Comparison of ENCODE assay signal across 8 mouse cellular contexts in genomic region chr15:79328058-79328938, GRCm38 (mm10). TPM values are rescaled to one million over a fixed set of nuclear protein-coding genes. Genes with fewer than 3 reads are reported as not detected.
DNase-seq lines count a peak whose midpoint lies in the region; ATAC-seq lines count a peak whose summit lies in the region.

Gene Pla2g6 (minus strand): TSS chr15:79328390.

- peak within 1 kb of the TSS; percentile 86 for H3K27ac ChIP-seq in hindbrain, embryonic 16.5 days (ENCODE audit: low read depth, low read length)
- H3K27ac ChIP-seq in macrophage = peak within 1 kb of the TSS; percentile 78

- peak within 1 kb of the TSS; percentile 66 for H3K9ac ChIP-seq in hindbrain, embryonic 16.5 days (ENCODE audit: low read depth, low read length)

- H3K36me3 ChIP-seq in hindbrain, embryonic 16.5 days (ENCODE audit: control insufficient read depth, insufficient read depth, low read length) = no peaks in the 10 kb centered on the region
- H3K36me3 ChIP-seq in macrophage (ENCODE audit: inconsistent target) = no peaks in the 10 kb centered on the region

- peak; percentile 96 for DNase-seq in WW6 (ENCODE audit: low read depth, low spot score)
- peak; percentile 94 to 97 for DNase-seq in cerebellum, postnatal 4 days (ENCODE audit: low spot score in 2 of 2)
- DNase-seq in gastrocnemius, adult 18-20 months (ENCODE audit: low spot score) = peak; percentile 99
- DNase-seq in left cerebral cortex, adult 18-20 months (ENCODE audit: low spot score in 2 of 2) = peak; percentile 99
- peak; percentile 99 for DNase-seq in right cerebral cortex, adult 18-20 months
- DNase-seq in urinary bladder, postnatal 10 days (ENCODE audit: low spot score) = peak; percentile 95

- no peaks in the 10 kb centered on the region for H3K27me3 ChIP-seq in hindbrain, embryonic 16.5 days (replicated peaks; ENCODE audit: control insufficient read depth, insufficient read depth, low read length)

- peak within 1 kb of the TSS; percentile 83 for H3K4me2 ChIP-seq in hindbrain, embryonic 16.5 days (ENCODE audit: low read length)

- peak within 1 kb of the TSS; percentile 54 for H3K4me3 ChIP-seq in hindbrain, embryonic 16.5 days (ENCODE audit: low read length)
- H3K4me3 ChIP-seq in macrophage (ENCODE audit: inconsistent target) = peak within 1 kb of the TSS; percentile 75

- peak; percentile 98 for ATAC-seq in hindbrain, embryonic 16.5 days

- no peaks in the 10 kb centered on the region for H3K9me3 ChIP-seq in hindbrain, embryonic 16.5 days (ENCODE audit: control insufficient read depth, low read length)

- no peaks in the 10 kb centered on the region for H3K79me2 ChIP-seq in macrophage (ENCODE audit: inconsistent target)

- peaks cover 8% of the 10 kb centered on the region for H3K4me1 ChIP-seq in hindbrain, embryonic 16.5 days (ENCODE audit: control insufficient read depth, insufficient read depth, low read depth, low read length)

- WGBS in hindbrain, embryonic 16.5 days = 5% methylated on average over 39 of the region's 46 CpGs
- 2% methylated on average over 46 of the region's 46 CpGs for WGBS in macrophage (ENCODE audit: missing documents)

RNA-seq across cellular contexts. Expression of gene Pla2g6, which starts in this region (rescaled TPM):
- total RNA-seq in gastrocnemius, adult 18-20 months (2021) = 10 to 100 TPM; 15.8 to 20.4 TPM
- polyA plus RNA-seq in hindbrain, embryonic 16.5 days (2015; fragmentation: Nextera tagmentation; extraction: Ambion mirVana) = 23.0 and 29.3 TPM in 2 replicates
- total RNA-seq in left cerebral cortex, adult 18-20 months (2021) = 10 to 100 TPM; 18.4 to 21.2 TPM
- total RNA-seq in macrophage (2018; cell fraction: chromatin; rRNA removed) = 10 to 100 TPM in 25 of 26 experiments, 1 to 10 TPM in 1; 5.2 to 39.9 (median 23.9) TPM
- total RNA-seq in macrophage (2018; cell fraction: cytosol; rRNA removed) = 1 to 10 TPM; 2.4 to 5.7 (median 5.1) TPM
- total RNA-seq in macrophage (2018; cell fraction: nucleus; rRNA removed) = 10 to 100 TPM in 19 of 26 experiments, 1 to 10 TPM in 7; 6.0 to 24.3 (median 13.6) TPM
- polyA plus RNA-seq in macrophage (2018) = 4.5 to 6.8 TPM (median 5.8 TPM) in 3 replicates

Comparison
In these comparisons a context has a peak if more than half of its experiments do, and no peak if none do; other contexts are left out.
1. Peak in every context shown above with its lines: DNase-seq, ATAC-seq, H3K4me3 ChIP-seq and H3K27ac ChIP-seq.